19 mouse cellular contexts compared by ENCODE assay signal in the genomic region with DNA sequence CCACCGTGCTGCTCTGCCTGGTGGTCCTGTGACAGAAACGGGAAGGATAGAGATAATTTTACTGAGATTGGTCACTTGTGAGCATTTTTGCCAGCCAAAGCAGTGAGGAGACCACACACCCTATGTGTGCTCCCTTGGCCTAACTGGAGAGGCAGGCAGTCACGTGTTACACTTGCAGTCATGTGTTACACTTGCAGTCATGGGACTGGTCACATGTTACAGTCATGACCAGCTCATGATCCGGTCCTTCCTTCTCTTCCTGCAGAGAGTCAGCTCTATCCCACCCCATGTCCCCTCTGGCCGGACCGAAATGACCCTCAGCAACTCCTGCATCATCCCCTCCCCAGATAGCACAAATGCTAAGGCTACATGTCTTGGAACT. TPM values are rescaled to one million over a fixed set of nuclear protein-coding genes. Genes with fewer than 3 reads are reported as not detected.
DNase-seq lines count a peak whose midpoint lies in the region; ATAC-seq and TF ChIP-seq lines count a peak whose summit lies in the region.
"Had no signal": no experiment of that assay in that cellular context is flagged by ENCODE, and none has a peak within 500 bp of the region (broad histone marks: within the 10 kb centered on the region; RNA-seq: fewer than 3 reads in every experiment).

No protein-coding gene starts in this region.

- no peak overlapping the region for H3K9ac ChIP-seq in hindbrain, postnatal 0 days (replicated peaks; ENCODE audit: low read length)
- no peak overlapping the region for H3K9ac ChIP-seq in hindbrain, embryonic 14.5 days
- no peak overlapping the region for H3K9ac ChIP-seq in intestine, embryonic 15.5 days
- H3K9ac ChIP-seq in stomach, embryonic 15.5 days: no peak overlapping the region
- H3K9ac ChIP-seq: embryonic facial prominence, embryonic 13.5 days; neural tube, embryonic 15.5 days had no signal

- no peak for DNase-seq in hindbrain, postnatal 0 days (ENCODE audit: low spot score)
- no peak for DNase-seq in hindbrain, embryonic 14.5 days (ENCODE audit: low spot score)
- peak; percentile 27 for DNase-seq in lung, postnatal 36 days
- no peak for DNase-seq in lung, postnatal 4 days
- DNase-seq in gastrocnemius, postnatal 36 days: no peak
- no peak for DNase-seq in right cerebral cortex, postnatal 4 days
- DNase-seq: heart, postnatal 4 days; kidney, postnatal 14 days; layer of hippocampus, postnatal 36 days; right cerebral cortex, adult 18-20 months had no signal

- WGBS in hindbrain, postnatal 0 days: 79% methylated on average over 6 of the region's 6 CpGs
- 86% methylated on average over 6 of the region's 6 CpGs for WGBS in hindbrain, embryonic 14.5 days
- WGBS in intestine, embryonic 15.5 days: 79% methylated on average over 6 of the region's 6 CpGs
- WGBS in stomach, embryonic 15.5 days: 75% methylated on average over 6 of the region's 6 CpGs

- no peaks in the 10 kb centered on the region for H3K9me3 ChIP-seq in hindbrain, postnatal 0 days (ENCODE audit: low read length)
- no peaks in the 10 kb centered on the region for H3K9me3 ChIP-seq in hindbrain, embryonic 14.5 days (ENCODE audit: control insufficient read depth, low read length)
- H3K9me3 ChIP-seq in intestine, embryonic 15.5 days: no peaks in the 10 kb centered on the region
- H3K9me3 ChIP-seq in stomach, embryonic 15.5 days: no peaks in the 10 kb centered on the region
- H3K9me3 ChIP-seq: embryonic facial prominence, embryonic 13.5 days; neural tube, embryonic 15.5 days had no signal

- TF ChIP-seq CTCF in hindbrain, postnatal 0 days (IDR thresholded peaks at IDR 0.05; ENCODE audit: low read depth): no peak

- H3K4me3 ChIP-seq in hindbrain, postnatal 0 days (ENCODE audit: low read length): no peak overlapping the region
- no peak overlapping the region for H3K4me3 ChIP-seq in hindbrain, embryonic 14.5 days (replicated peaks; ENCODE audit: low read length)
- no peak overlapping the region for H3K4me3 ChIP-seq in intestine, embryonic 15.5 days (replicated peaks)
- H3K4me3 ChIP-seq in stomach, embryonic 15.5 days (replicated peaks): no peak overlapping the region
- H3K4me3 ChIP-seq: embryonic facial prominence, embryonic 13.5 days; neural tube, embryonic 15.5 days had no signal

- ATAC-seq in hindbrain, postnatal 0 days: no peak
- ATAC-seq in hindbrain, embryonic 14.5 days (ENCODE audit: low FRiP score): no peak
- ATAC-seq in intestine, embryonic 15.5 days: no peak
- ATAC-seq in stomach, embryonic 15.5 days (ENCODE audit: insufficient read depth, low FRiP score, low read depth): no peak
- ATAC-seq: CD4-positive, CD25-positive, alpha-beta regulatory T cell, adult 4 months; forebrain, embryonic 16.5 days; midbrain, embryonic 16.5 days had no signal

- peak overlapping the region; percentile 22; the same call in 1 of the 2 replicates for H3K27ac ChIP-seq in hindbrain, postnatal 0 days
- no peak overlapping the region for H3K27ac ChIP-seq in hindbrain, embryonic 14.5 days
- peak overlapping the region; percentile 66; the same call in 1 of the 2 replicates for H3K27ac ChIP-seq in intestine, embryonic 15.5 days
- 0 out of 2 replicates have a peak overlapping the region, but pooled peaks have one; percentile 62 for H3K27ac ChIP-seq in stomach, embryonic 15.5 days
- H3K27ac ChIP-seq: embryonic facial prominence, embryonic 13.5 days; neural tube, embryonic 15.5 days had no signal

- no peak overlapping the region for H3K4me2 ChIP-seq in hindbrain, postnatal 0 days (ENCODE audit: low read depth, low read length)
- H3K4me2 ChIP-seq in hindbrain, embryonic 14.5 days (replicated peaks): no peak overlapping the region
- no peak overlapping the region for H3K4me2 ChIP-seq in intestine, embryonic 15.5 days (replicated peaks)
- H3K4me2 ChIP-seq in stomach, embryonic 15.5 days: no peak overlapping the region
- H3K4me2 ChIP-seq: embryonic facial prominence, embryonic 13.5 days; neural tube, embryonic 15.5 days had no signal

- no peaks in the 10 kb centered on the region for H3K27me3 ChIP-seq in hindbrain, postnatal 0 days (ENCODE audit: insufficient read depth, low read length)
- peaks cover 3% of the 10 kb centered on the region; the same call in 1 of the 2 replicates for H3K27me3 ChIP-seq in hindbrain, embryonic 14.5 days (ENCODE audit: control insufficient read depth, insufficient read depth, low read length)
- H3K27me3 ChIP-seq in intestine, embryonic 15.5 days (replicated peaks): no peaks in the 10 kb centered on the region
- H3K27me3 ChIP-seq in stomach, embryonic 15.5 days (replicated peaks): no peaks in the 10 kb centered on the region

- peaks cover 27% of the 10 kb centered on the region for H3K4me1 ChIP-seq in hindbrain, postnatal 0 days (ENCODE audit: insufficient read depth, low read length)
- H3K4me1 ChIP-seq in hindbrain, embryonic 14.5 days (replicated peaks; ENCODE audit: control insufficient read depth, insufficient read depth, low read length): peaks cover 23% of the 10 kb centered on the region
- peaks cover 40% of the 10 kb centered on the region for H3K4me1 ChIP-seq in intestine, embryonic 15.5 days (replicated peaks)
- H3K4me1 ChIP-seq in stomach, embryonic 15.5 days: peaks cover 36% of the 10 kb centered on the region

- H3K36me3 ChIP-seq in hindbrain, postnatal 0 days (ENCODE audit: insufficient read depth, low read length): no peaks in the 10 kb centered on the region
- H3K36me3 ChIP-seq in hindbrain, embryonic 14.5 days (replicated peaks; ENCODE audit: control insufficient read depth, insufficient read depth): no peaks in the 10 kb centered on the region
- H3K36me3 ChIP-seq in intestine, embryonic 15.5 days: no peaks in the 10 kb centered on the region
- no peaks in the 10 kb centered on the region for H3K36me3 ChIP-seq in stomach, embryonic 15.5 days
- H3K36me3 ChIP-seq: embryonic facial prominence, embryonic 13.5 days; neural tube, embryonic 15.5 days had no signal

- intact Hi-C loops in gastrocnemius, postnatal 36 days (cut with DNase I): no loop called here

RNA-seq across cellular contexts. Expression of a gene that starts 7.7 kb away (rescaled TPM):
- total RNA-seq in hindbrain, postnatal 0 days (2014; rRNA removed): 1.9 and 4.7 TPM in 2 replicates
- 2.0 and 3.4 TPM in 2 replicates for polyA plus RNA-seq in hindbrain, postnatal 0 days (2015; fragmentation: Nextera tagmentation; extraction: Ambion mirVana)
- polyA plus RNA-seq in hindbrain, embryonic 14.5 days (2014; fragmentation: Nextera tagmentation; extraction: Ambion mirVana): 2.5 and 2.6 TPM in 2 replicates
- 7.1 and 9.7 TPM in 2 replicates for polyA plus RNA-seq in intestine, embryonic 15.5 days (2015; fragmentation: Nextera tagmentation; extraction: Ambion mirVana)
- 7.1 and 7.2 TPM in 2 replicates for polyA plus RNA-seq in stomach, embryonic 15.5 days (2015; fragmentation: Nextera tagmentation; extraction: Ambion mirVana)
- 1 to 10 TPM; 4.3 to 5.2 TPM for total RNA-seq in gastrocnemius, postnatal 36 days (2021)

RNA-seq across cellular contexts. Expression of a gene that starts 20.4 kb away (rescaled TPM):
- 0.31 and 0.58 TPM in 2 replicates for total RNA-seq in hindbrain, postnatal 0 days (2014; rRNA removed)
- 0.09 TPM in 1 of 2 replicates, not detected in the other for polyA plus RNA-seq in hindbrain, postnatal 0 days (2015; fragmentation: Nextera tagmentation; extraction: Ambion mirVana)
- not detected in 2 replicates for polyA plus RNA-seq in hindbrain, embryonic 14.5 days (2014; fragmentation: Nextera tagmentation; extraction: Ambion mirVana)
- polyA plus RNA-seq in intestine, embryonic 15.5 days (2015; fragmentation: Nextera tagmentation; extraction: Ambion mirVana): not detected in 2 replicates
- not detected in 2 replicates for polyA plus RNA-seq in stomach, embryonic 15.5 days (2015; fragmentation: Nextera tagmentation; extraction: Ambion mirVana)
- not detected for total RNA-seq in gastrocnemius, postnatal 36 days (2021)
- total RNA-seq: granulocyte monocyte progenitor cell, adult 5-6 weeks had no signal
- polyA plus RNA-seq: CD4-positive, CD25-positive, alpha-beta regulatory T cell, adult 4 months; embryonic facial prominence, embryonic 13.5 days; forebrain, embryonic 16.5 days; limb, embryonic 14.5 days; midbrain, embryonic 16.5 days; neural tube, embryonic 15.5 days had no signal

RNA-seq across cellular contexts. Expression of a gene that starts 31.9 kb away (rescaled TPM):
- 5.6 and 14.6 TPM in 2 replicates for total RNA-seq in hindbrain, postnatal 0 days (2014; rRNA removed)
- polyA plus RNA-seq in hindbrain, postnatal 0 days (2015; fragmentation: Nextera tagmentation; extraction: Ambion mirVana): 45.3 and 50.4 TPM in 2 replicates
- 35.5 and 36.3 TPM in 2 replicates for polyA plus RNA-seq in hindbrain, embryonic 14.5 days (2014; fragmentation: Nextera tagmentation; extraction: Ambion mirVana)
- polyA plus RNA-seq in intestine, embryonic 15.5 days (2015; fragmentation: Nextera tagmentation; extraction: Ambion mirVana): 307 and 336 TPM in 2 replicates
- 293 and 308 TPM in 2 replicates for polyA plus RNA-seq in stomach, embryonic 15.5 days (2015; fragmentation: Nextera tagmentation; extraction: Ambion mirVana)
- total RNA-seq in gastrocnemius, postnatal 36 days (2021): under 1 TPM; 0.74 to 0.84 TPM

RNA-seq across cellular contexts. Expression of a gene that starts 55.1 kb away (rescaled TPM):
- 26.1 and 31.5 TPM in 2 replicates for total RNA-seq in hindbrain, postnatal 0 days (2014; rRNA removed)
- polyA plus RNA-seq in hindbrain, postnatal 0 days (2015; fragmentation: Nextera tagmentation; extraction: Ambion mirVana): 21.2 and 25.0 TPM in 2 replicates
- polyA plus RNA-seq in hindbrain, embryonic 14.5 days (2014; fragmentation: Nextera tagmentation; extraction: Ambion mirVana): 14.4 and 16.3 TPM in 2 replicates
- polyA plus RNA-seq in intestine, embryonic 15.5 days (2015; fragmentation: Nextera tagmentation; extraction: Ambion mirVana): 144 and 146 TPM in 2 replicates
- polyA plus RNA-seq in stomach, embryonic 15.5 days (2015; fragmentation: Nextera tagmentation; extraction: Ambion mirVana): 139 and 142 TPM in 2 replicates
- total RNA-seq in gastrocnemius, postnatal 36 days (2021): 1 to 10 TPM; 4.5 TPM

RNA-seq across cellular contexts. Expression of a gene that starts 55.2 kb away (rescaled TPM):
- 4.8 and 7.5 TPM in 2 replicates for total RNA-seq in hindbrain, postnatal 0 days (2014; rRNA removed)
- polyA plus RNA-seq in hindbrain, postnatal 0 days (2015; fragmentation: Nextera tagmentation; extraction: Ambion mirVana): 7.9 and 9.0 TPM in 2 replicates
- 5.2 and 7.1 TPM in 2 replicates for polyA plus RNA-seq in hindbrain, embryonic 14.5 days (2014; fragmentation: Nextera tagmentation; extraction: Ambion mirVana)
- 8.3 and 8.9 TPM in 2 replicates for polyA plus RNA-seq in intestine, embryonic 15.5 days (2015; fragmentation: Nextera tagmentation; extraction: Ambion mirVana)
- 7.2 and 7.4 TPM in 2 replicates for polyA plus RNA-seq in stomach, embryonic 15.5 days (2015; fragmentation: Nextera tagmentation; extraction: Ambion mirVana)
- 1 to 10 TPM; 2.7 to 3.0 TPM for total RNA-seq in gastrocnemius, postnatal 36 days (2021)
